Mouse (Mus musculus): ENCODE measurements around the gene Kctd11. TPM values are rescaled to one million over a fixed set of nuclear protein-coding genes. Genes with fewer than 3 reads are reported as not detected.
"Not testable (repeated sequence)": the region's sequence is repeated elsewhere in the genome, so short reads cannot be mapped to it uniquely, and the experiment has no call there.

Gene Kctd11
- polyA plus RNA-seq, 1 experiment from 2014 or later: 1.9 TPM

DNA sequence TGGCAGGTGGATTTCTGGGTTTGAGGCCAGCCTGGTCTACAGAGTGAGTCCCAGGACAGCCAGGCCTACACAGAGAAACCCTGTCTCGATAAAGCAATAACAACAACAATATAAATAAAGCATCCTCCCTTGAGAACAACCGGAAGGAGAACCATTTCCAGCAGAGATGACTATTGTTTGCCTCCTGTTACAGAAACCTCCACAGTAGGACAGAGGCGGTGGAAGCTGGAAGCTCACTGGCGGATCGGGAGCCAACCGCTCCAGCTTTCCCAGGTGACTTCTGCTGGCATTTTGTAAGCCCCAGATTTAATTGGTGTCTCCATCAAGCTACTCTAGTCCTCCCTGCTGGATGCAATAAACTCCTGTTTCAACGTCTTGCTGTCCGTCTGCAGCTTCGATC, 15.6 kb downstream of the Kctd11 start:
- H3K36me3 ChIP-seq (ENCODE audit: control insufficient read depth, insufficient read depth, low read length): no peaks in the 10 kb centered on the region
- no peak for ATAC-seq
- no peak overlapping the region for H3K4me2 ChIP-seq (ENCODE audit: low read length)
- H3K4me1 ChIP-seq (ENCODE audit: control insufficient read depth, insufficient read depth, low read length): no peaks in the 10 kb centered on the region
- no peaks in the 10 kb centered on the region for H3K27me3 ChIP-seq (ENCODE audit: control insufficient read depth, insufficient read depth, low read depth, low read length)
- no peak overlapping the region for H3K27ac ChIP-seq (ENCODE audit: low read length)
- WGBS: 78% methylated on average over 9 of the region's 9 CpGs
- H3K9ac ChIP-seq (ENCODE audit: low read depth, low read length): no peak overlapping the region
- no peaks in the 10 kb centered on the region for H3K9me3 ChIP-seq (replicated peaks; ENCODE audit: control insufficient read depth, low read length, poor library complexity, severe bottlenecking)
- no peak overlapping the region for H3K4me3 ChIP-seq (ENCODE audit: low read depth, low read length)

DNA sequence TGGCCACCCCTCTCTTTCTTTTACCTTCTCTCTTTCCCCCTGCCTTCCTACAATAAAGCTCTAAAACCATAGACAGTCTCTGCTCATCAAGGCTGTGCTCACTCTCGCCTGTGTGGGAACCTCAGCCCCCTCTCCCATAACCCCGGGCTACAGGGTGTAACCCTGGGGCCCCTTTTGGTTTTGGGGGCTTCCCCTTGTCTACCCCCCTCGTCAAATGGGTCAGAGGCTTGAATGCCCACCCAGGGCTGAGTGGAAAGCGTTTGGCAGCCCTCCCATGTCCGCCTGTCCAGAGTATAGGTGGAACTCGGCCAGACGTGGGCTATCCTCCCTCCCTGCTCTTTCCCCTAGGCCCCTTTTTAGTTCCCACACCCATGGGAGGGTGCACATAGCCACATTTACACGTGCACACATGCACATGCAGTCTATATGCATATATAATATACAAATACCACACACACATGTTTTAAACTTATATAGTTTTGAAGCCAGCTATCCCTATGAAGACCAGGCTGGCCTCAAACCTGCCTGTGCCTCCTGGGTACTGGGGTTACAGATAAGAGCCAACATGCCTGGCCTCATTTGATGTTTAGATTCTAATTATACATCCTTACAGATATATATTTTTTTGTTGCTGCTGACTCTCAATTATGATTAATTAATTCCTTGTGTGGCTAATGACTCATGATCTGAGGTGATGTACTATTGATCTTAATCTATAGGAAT, 16.9 kb downstream of the Kctd11 start:
- no peak for ATAC-seq
- WGBS: 57% methylated on average over 8 of the region's 8 CpGs
- Histone ChIP-seq H3K4me3 (ENCODE audit: low read depth, low read length) (no peak overlapping the region), H3K27me3 (ENCODE audit: control insufficient read depth, insufficient read depth, low read depth, low read length) (no peaks in the 10 kb centered on the region), H3K9me3 (replicated peaks; ENCODE audit: control insufficient read depth, low read length, poor library complexity, severe bottlenecking) (no peaks in the 10 kb centered on the region), H3K9ac (ENCODE audit: low read depth, low read length) (no peak overlapping the region), H3K4me2 (ENCODE audit: low read length) (no peak overlapping the region), H3K4me1 (ENCODE audit: control insufficient read depth, insufficient read depth, low read length) (no peaks in the 10 kb centered on the region), H3K27ac (ENCODE audit: low read length) (no peak overlapping the region), H3K36me3 (ENCODE audit: control insufficient read depth, insufficient read depth, low read length) (no peaks in the 10 kb centered on the region)

DNA sequence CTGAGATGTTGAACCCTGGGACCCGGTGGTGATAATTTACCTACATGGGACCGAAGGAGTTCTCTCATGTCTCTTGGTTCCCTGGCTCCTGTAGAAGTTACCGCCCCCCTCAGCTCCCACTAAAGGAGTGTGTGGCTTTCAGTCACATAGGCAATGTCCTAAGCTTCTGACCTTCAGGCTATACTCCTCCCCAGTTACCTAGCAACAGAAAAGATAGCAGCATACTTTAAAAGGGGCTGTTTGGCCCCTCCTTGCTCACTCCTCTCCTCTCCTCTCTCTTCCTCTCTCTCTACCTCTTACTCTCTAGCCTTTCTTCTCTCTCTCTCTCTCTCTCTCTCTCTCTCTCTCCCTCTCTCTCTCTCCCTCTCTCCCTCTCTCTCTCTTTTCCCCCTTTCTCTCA, 17.5 kb downstream of the Kctd11 start:
- H3K9me3 ChIP-seq (replicated peaks; ENCODE audit: control insufficient read depth, low read length, poor library complexity, severe bottlenecking); ATAC-seq; H3K4me1 ChIP-seq (ENCODE audit: control insufficient read depth, insufficient read depth, low read length); H3K9ac ChIP-seq (ENCODE audit: low read depth, low read length); H3K4me3 ChIP-seq (ENCODE audit: low read depth, low read length); H3K27me3 ChIP-seq (ENCODE audit: control insufficient read depth, insufficient read depth, low read depth, low read length); H3K36me3 ChIP-seq (ENCODE audit: control insufficient read depth, insufficient read depth, low read length); H3K27ac ChIP-seq (ENCODE audit: low read length); H3K4me2 ChIP-seq (ENCODE audit: low read length): not testable (repeated sequence)
- WGBS: 85% methylated on average over 3 of the region's 3 CpGs

DNA sequence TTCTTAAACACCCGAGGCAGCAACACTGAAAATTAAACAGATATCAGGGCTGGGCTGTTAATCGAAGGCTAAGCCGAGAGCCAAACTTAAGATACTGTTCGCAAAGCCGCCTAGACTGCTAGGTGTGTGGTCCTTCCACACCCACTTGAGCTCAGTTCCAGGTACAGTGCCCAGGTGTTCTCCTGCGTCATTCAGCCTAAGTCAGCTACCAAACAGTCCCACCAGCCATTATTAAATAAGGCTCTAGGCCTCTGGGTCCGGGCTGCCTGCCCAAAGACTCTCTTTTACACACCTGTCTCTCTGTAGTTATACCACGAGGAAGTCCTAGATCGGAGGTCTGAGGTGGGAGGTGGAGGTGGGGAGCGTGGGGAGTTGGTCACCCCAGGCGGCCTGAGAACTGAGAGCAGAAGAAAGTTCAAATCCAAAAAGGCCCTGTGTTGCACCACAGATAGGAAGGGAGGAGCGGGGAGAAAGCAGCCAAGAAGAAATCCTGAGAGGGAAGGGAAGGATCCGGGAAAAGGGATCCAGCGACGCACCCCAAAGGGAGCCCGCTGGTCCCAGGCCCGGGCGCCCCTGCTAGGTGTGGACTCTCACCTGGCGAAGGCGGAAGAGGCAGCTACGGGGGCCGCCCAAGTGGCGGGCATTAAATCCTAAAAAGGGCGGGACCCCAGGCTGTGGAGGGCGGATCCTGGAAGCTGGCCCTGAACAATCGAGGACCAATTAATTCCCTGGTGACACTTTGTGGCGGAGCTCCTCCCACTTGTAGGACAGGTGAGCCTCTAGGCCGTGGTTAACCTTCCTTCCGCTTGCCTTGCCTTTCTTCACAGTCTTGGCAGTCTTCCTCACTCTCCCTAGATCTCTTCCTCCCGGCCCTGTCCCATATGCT, 22.9 kb downstream of the Kctd11 start, which contains the start of gene Tnk1:
Tnk1 (minus strand) TSS at position 618 of the 886 bp plus-strand sequence.
- 22% methylated on average over 30 of the region's 30 CpGs for whole genome bisulfite sequencing
- Histone ChIP-seq H3K9me3 (replicated peaks; ENCODE audit: control insufficient read depth, low read length, poor library complexity, severe bottlenecking) (no peaks in the 10 kb centered on the region), H3K9ac (ENCODE audit: low read depth, low read length) (no peak within 1 kb of the TSS), H3K4me3 (ENCODE audit: low read depth, low read length) (no peak within 1 kb of the TSS), H3K36me3 (ENCODE audit: control insufficient read depth, insufficient read depth, low read length) (no peaks in the 10 kb centered on the region), H3K27ac (ENCODE audit: low read length) (no peak within 1 kb of the TSS), H3K4me1 (ENCODE audit: control insufficient read depth, insufficient read depth, low read length) (no peaks in the 10 kb centered on the region), H3K4me2 (ENCODE audit: low read length) (no peak within 1 kb of the TSS), H3K27me3 (ENCODE audit: control insufficient read depth, insufficient read depth, low read depth, low read length) (peaks cover 11% of the 10 kb centered on the region)
- no peak for ATAC-seq

DNA sequence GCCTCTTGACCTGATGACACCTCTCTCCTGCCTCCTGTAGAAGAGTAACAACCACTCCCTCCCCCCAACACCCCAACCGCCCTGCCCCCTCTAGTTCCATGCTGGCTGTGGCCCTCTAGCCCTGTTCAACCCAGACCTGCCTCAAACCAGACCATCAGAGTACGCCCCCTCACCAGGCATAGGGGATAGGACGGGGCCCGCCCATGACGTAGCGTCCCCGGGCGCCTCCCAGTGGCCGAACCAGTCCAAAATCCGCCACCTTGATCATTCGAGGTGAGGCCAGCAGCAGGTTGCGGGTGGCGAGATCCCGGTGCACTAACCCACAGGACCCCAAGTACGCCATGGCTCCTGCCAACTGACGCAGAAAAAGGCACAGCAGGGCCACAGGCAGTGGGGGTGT, 25.9 kb downstream of the Kctd11 start:
- H3K27me3 ChIP-seq (ENCODE audit: control insufficient read depth, insufficient read depth, low read depth, low read length): peaks cover 11% of the 10 kb centered on the region
- no peak overlapping the region for H3K9ac ChIP-seq (ENCODE audit: low read depth, low read length)
- WGBS: 16% methylated on average over 16 of the region's 16 CpGs
- H3K4me2 ChIP-seq (ENCODE audit: low read length): no peak overlapping the region
- H3K36me3 ChIP-seq (ENCODE audit: control insufficient read depth, insufficient read depth, low read length): peaks cover 14% of the 10 kb centered on the region
- no peak overlapping the region for H3K27ac ChIP-seq (ENCODE audit: low read length)
- H3K4me1 ChIP-seq (ENCODE audit: control insufficient read depth, insufficient read depth, low read length): no peaks in the 10 kb centered on the region
- no peak overlapping the region for H3K4me3 ChIP-seq (ENCODE audit: low read depth, low read length)
- no peaks in the 10 kb centered on the region for H3K9me3 ChIP-seq (replicated peaks; ENCODE audit: control insufficient read depth, low read length, poor library complexity, severe bottlenecking)
- 0 out of 2 replicates have a peak, but pooled peaks have one; percentile 50 for ATAC-seq

DNA sequence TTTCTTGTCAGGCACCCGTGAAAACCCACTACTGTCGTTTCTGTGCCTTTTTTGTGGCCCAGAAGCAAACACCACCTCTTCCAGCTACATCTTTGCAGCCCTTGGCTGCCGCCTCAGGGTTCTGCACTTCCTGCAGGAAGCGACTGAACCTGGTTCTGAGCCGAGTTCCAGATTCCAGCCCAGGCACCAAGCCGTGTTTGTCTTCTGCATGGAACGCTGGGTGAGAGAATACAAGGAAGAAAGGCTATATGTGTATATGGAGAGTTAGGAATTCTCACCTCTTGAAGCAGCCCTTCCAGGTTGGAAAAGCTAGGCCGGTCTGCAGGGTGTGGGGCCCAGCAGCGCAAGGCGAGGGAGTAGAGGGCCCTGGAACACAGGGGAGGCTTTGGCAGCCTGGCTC, 26.5 kb downstream of the Kctd11 start:
- Histone ChIP-seq H3K36me3 (ENCODE audit: control insufficient read depth, insufficient read depth, low read length) (peaks cover 21% of the 10 kb centered on the region), H3K9me3 (replicated peaks; ENCODE audit: control insufficient read depth, low read length, poor library complexity, severe bottlenecking) (no peaks in the 10 kb centered on the region), H3K4me3 (ENCODE audit: low read depth, low read length) (no peak overlapping the region), H3K4me2 (ENCODE audit: low read length) (no peak overlapping the region), H3K27ac (ENCODE audit: low read length) (no peak overlapping the region), H3K9ac (ENCODE audit: low read depth, low read length) (no peak overlapping the region), H3K4me1 (ENCODE audit: control insufficient read depth, insufficient read depth, low read length) (no peaks in the 10 kb centered on the region), H3K27me3 (ENCODE audit: control insufficient read depth, insufficient read depth, low read depth, low read length) (peaks cover 11% of the 10 kb centered on the region)
- ATAC-seq: no peak
- 84% methylated on average over 10 of the region's 10 CpGs for WGBS

DNA sequence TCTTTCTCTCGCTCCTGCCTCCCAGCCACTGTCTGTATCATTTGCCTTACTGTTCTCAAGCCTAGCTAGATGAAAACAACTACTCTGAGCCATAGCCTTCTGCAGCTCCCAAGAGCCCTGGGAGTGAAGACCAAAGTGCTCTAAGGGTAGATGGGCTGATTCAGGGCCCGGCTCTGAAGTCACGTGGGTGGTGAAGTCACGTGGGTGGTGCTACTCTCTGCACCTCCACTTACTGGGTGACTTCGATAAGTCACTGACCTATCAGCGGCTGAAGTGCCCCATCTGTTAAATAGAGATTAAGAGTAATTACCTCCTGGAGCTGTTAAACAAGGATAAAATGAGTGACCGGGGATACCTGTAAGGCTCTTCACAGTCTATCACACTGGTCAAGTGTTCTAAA, 27.2 kb downstream of the Kctd11 start:
- ATAC-seq: no peak
- Histone ChIP-seq H3K27me3 (ENCODE audit: control insufficient read depth, insufficient read depth, low read depth, low read length) (peaks cover 11% of the 10 kb centered on the region), H3K4me3 (ENCODE audit: low read depth, low read length) (no peak overlapping the region), H3K36me3 (ENCODE audit: control insufficient read depth, insufficient read depth, low read length) (peaks cover 27% of the 10 kb centered on the region), H3K9ac (ENCODE audit: low read depth, low read length) (no peak overlapping the region), H3K9me3 (replicated peaks; ENCODE audit: control insufficient read depth, low read length, poor library complexity, severe bottlenecking) (no peaks in the 10 kb centered on the region), H3K4me1 (ENCODE audit: control insufficient read depth, insufficient read depth, low read length) (no peaks in the 10 kb centered on the region), H3K4me2 (ENCODE audit: low read length) (no peak overlapping the region), H3K27ac (ENCODE audit: low read length) (no peak overlapping the region)
- WGBS: 69% methylated on average over 7 of the region's 7 CpGs

DNA sequence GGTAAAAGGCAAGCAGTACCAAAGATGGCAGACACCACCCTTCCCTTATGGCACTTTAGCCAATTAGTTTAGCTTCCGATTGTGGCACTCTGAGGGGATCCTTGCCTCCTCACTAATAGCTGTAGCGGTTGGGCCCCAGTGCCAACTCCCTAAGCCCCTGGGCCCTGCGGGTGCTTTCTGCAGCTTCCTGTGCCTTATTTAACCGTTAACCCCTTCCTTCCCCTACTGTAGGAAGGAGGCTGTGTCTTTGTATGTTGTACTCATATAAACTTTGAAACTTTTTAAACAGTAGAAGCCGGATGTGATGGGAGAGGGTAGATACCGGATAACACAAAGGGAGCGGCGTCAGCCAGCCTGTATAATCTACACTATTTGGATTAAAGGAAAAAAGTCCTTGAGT, 30.5 kb downstream of the Kctd11 start:
- Histone ChIP-seq H3K36me3 (ENCODE audit: control insufficient read depth, insufficient read depth, low read length) (peaks cover 32% of the 10 kb centered on the region), H3K4me2 (ENCODE audit: low read length) (no peak overlapping the region), H3K9me3 (replicated peaks; ENCODE audit: control insufficient read depth, low read length, poor library complexity, severe bottlenecking) (no peaks in the 10 kb centered on the region), H3K27me3 (ENCODE audit: control insufficient read depth, insufficient read depth, low read depth, low read length) (no peaks in the 10 kb centered on the region), H3K4me3 (ENCODE audit: low read depth, low read length) (no peak overlapping the region), H3K4me1 (ENCODE audit: control insufficient read depth, insufficient read depth, low read length) (peaks cover 15% of the 10 kb centered on the region), H3K9ac (ENCODE audit: low read depth, low read length) (no peak overlapping the region), H3K27ac (ENCODE audit: low read length) (no peak overlapping the region)
- WGBS: 74% methylated on average over 8 of the region's 8 CpGs
- no peak for ATAC-seq

DNA sequence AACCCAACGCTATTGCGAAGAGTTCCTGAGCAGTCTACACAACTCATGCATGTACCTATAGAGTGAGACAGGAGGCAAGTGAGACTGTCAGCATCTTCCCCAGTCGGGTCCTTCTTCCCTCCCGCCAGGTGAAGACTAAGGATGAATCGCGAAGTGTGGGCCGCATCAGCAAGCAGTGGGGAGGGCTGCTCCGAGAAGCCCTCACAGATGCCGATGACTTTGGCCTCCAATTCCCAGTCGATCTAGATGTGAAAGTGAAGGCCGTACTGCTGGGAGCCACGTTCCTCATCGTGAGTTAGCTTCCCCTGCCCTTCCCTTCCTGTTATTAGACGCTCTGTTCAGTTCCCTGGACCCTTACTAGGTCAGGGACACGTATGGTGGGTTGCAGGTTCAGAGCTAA, 31.3 kb downstream of the Kctd11 start:
- no peak overlapping the region for H3K9ac ChIP-seq (ENCODE audit: low read depth, low read length)
- no peaks in the 10 kb centered on the region for H3K27me3 ChIP-seq (ENCODE audit: control insufficient read depth, insufficient read depth, low read depth, low read length)
- WGBS: 92% methylated on average over 15 of the region's 15 CpGs
- peaks cover 32% of the 10 kb centered on the region for H3K36me3 ChIP-seq (ENCODE audit: control insufficient read depth, insufficient read depth, low read length)
- H3K9me3 ChIP-seq (replicated peaks; ENCODE audit: control insufficient read depth, low read length, poor library complexity, severe bottlenecking): no peaks in the 10 kb centered on the region
- H3K4me3 ChIP-seq (ENCODE audit: low read depth, low read length): no peak overlapping the region
- no peak overlapping the region for H3K27ac ChIP-seq (ENCODE audit: low read length)
- ATAC-seq: no peak
- H3K4me1 ChIP-seq (ENCODE audit: control insufficient read depth, insufficient read depth, low read length): peaks cover 22% of the 10 kb centered on the region
- no peak overlapping the region for H3K4me2 ChIP-seq (ENCODE audit: low read length)

Data from midbrain, embryonic 16.5 days (tissue).